ENCODE assay signal across 18 mouse cellular contexts in the genomic region with DNA sequence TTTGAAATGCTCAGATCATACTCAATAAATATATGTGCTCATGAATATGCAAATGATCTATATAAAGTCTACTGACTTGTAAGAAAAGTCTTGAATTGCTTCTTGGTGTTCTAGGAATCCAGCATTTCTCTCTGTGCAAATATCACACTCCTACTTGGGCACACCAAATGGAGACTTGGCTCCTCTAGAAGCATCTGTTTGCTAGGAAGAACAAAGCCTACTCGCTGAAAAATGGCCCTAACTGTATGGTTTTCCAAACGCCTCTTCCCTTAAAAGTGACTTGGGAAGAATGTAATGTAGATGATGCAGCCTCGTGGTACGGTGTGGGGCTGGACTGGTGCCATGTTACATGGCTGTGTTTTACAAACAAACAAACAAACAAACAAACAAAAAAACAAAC. TPM values are rescaled to one million over a fixed set of nuclear protein-coding genes. Genes with fewer than 3 reads are reported as not detected.
DNase-seq lines count a peak whose midpoint lies in the region; ATAC-seq and TF ChIP-seq lines count a peak whose summit lies in the region.
"Had no signal": no experiment of that assay in that cellular context is flagged by ENCODE, and none has a peak within 500 bp of the region (broad histone marks: within the 10 kb centered on the region; RNA-seq: fewer than 3 reads in every experiment).

No protein-coding gene starts in this region.

- no peak for TF ChIP-seq CTCF in layer of hippocampus, adult 2 months (conservative IDR thresholded peaks at IDR 0.05)
- TF ChIP-seq CTCF in midbrain, postnatal 0 days (IDR thresholded peaks at IDR 0.05) = no peak

- no peaks in the 10 kb centered on the region for H3K9me3 ChIP-seq in limb, embryonic 14.5 days (ENCODE audit: control insufficient read depth, low read length)
- no peaks in the 10 kb centered on the region for H3K9me3 ChIP-seq in midbrain, postnatal 0 days (ENCODE audit: low read length)
- H3K9me3 ChIP-seq: embryonic facial prominence, embryonic 13.5 days; G1E; neural tube, embryonic 12.5 days had no signal

- ATAC-seq in limb, embryonic 14.5 days (ENCODE audit: low FRiP score, low read depth) = no peak
- ATAC-seq in midbrain, postnatal 0 days (ENCODE audit: low FRiP score) = no peak
- ATAC-seq: intestine, embryonic 16.5 days had no signal

- H3K27ac ChIP-seq in layer of hippocampus, adult 2 months = peak overlapping the region; percentile 64; the same call in 1 of the 2 replicates
- H3K27ac ChIP-seq in limb, embryonic 14.5 days (replicated peaks; ENCODE audit: low read depth, low read length) = no peak overlapping the region; the same call in 1 of the 2 replicates
- no peak overlapping the region for H3K27ac ChIP-seq in midbrain, postnatal 0 days (ENCODE audit: low read depth, low read length)
- H3K27ac ChIP-seq: embryonic facial prominence, embryonic 13.5 days; gastrocnemius, adult 2 months; heart, adult 2 months; neural tube, embryonic 12.5 days had no signal

- H3K9ac ChIP-seq in limb, embryonic 14.5 days (ENCODE audit: low read depth, low read length, severe bottlenecking) = no peak overlapping the region
- no peak overlapping the region for H3K9ac ChIP-seq in midbrain, postnatal 0 days (replicated peaks; ENCODE audit: low read length, poor library complexity, severe bottlenecking)
- H3K9ac ChIP-seq: embryonic facial prominence, embryonic 13.5 days; lung, embryonic 14.5 days; neural tube, embryonic 12.5 days had no signal

- H3K4me2 ChIP-seq in limb, embryonic 14.5 days (replicated peaks; ENCODE audit: low read depth, low read length, severe bottlenecking) = 0 out of 2 replicates have a peak overlapping the region, but pooled peaks have one; percentile 22
- no peak overlapping the region for H3K4me2 ChIP-seq in midbrain, postnatal 0 days (ENCODE audit: low read depth, low read length, poor library complexity, severe bottlenecking)
- H3K4me2 ChIP-seq: embryonic facial prominence, embryonic 13.5 days; lung, embryonic 14.5 days had no signal

- no peak overlapping the region for H3K4me3 ChIP-seq in layer of hippocampus, adult 2 months
- no peak overlapping the region for H3K4me3 ChIP-seq in limb, embryonic 14.5 days (replicated peaks; ENCODE audit: low read length)
- no peak overlapping the region for H3K4me3 ChIP-seq in midbrain, postnatal 0 days (ENCODE audit: low read depth, low read length)
- H3K4me3 ChIP-seq: embryonic facial prominence, embryonic 13.5 days; gastrocnemius, adult 2 months; heart, adult 2 months; neural tube, embryonic 12.5 days had no signal

- TF ChIP-seq POLR2A in limb, embryonic 14.5 days (IDR thresholded peaks at IDR 0.05; ENCODE audit: borderline replicate concordance, extremely low read depth, insufficient read depth, insufficient read length) = no peak

- H3K36me3 ChIP-seq in limb, embryonic 14.5 days (ENCODE audit: control insufficient read depth, insufficient read depth, low read length) = no peaks in the 10 kb centered on the region
- no peaks in the 10 kb centered on the region for H3K36me3 ChIP-seq in midbrain, postnatal 0 days (ENCODE audit: insufficient read depth, low read length)
- H3K36me3 ChIP-seq: embryonic facial prominence, embryonic 13.5 days; G1E; neural tube, embryonic 12.5 days had no signal

- WGBS in limb, embryonic 14.5 days = 51% methylated on average over 4 of the region's 4 CpGs
- 88% methylated on average over 4 of the region's 4 CpGs for WGBS in midbrain, postnatal 0 days

- H3K4me1 ChIP-seq in limb, embryonic 14.5 days (ENCODE audit: control insufficient read depth, insufficient read depth, low read length) = peaks cover 30% of the 10 kb centered on the region
- H3K4me1 ChIP-seq in midbrain, postnatal 0 days (ENCODE audit: insufficient read depth, low read length) = no peaks in the 10 kb centered on the region
- H3K4me1 ChIP-seq: neural tube, embryonic 12.5 days had no signal

- H3K27me3 ChIP-seq in limb, embryonic 14.5 days (ENCODE audit: control insufficient read depth, insufficient read depth, low read length) = no peaks in the 10 kb centered on the region
- no peaks in the 10 kb centered on the region for H3K27me3 ChIP-seq in midbrain, postnatal 0 days (ENCODE audit: insufficient read depth, low read length)
- H3K27me3 ChIP-seq: embryonic facial prominence, embryonic 13.5 days; neural tube, embryonic 12.5 days had no signal

- peak; percentile 36 to 72 for DNase-seq in layer of hippocampus, adult 2 months (ENCODE audit: low spot score in 2 of 2)
- no peak for DNase-seq in layer of hippocampus, postnatal 36 days
- peak; percentile 89 for DNase-seq in brain, adult 2 months (ENCODE audit: low read depth, low spot score)
- peak; percentile 17 to 61 for DNase-seq in left cerebral cortex, adult 18-20 months (ENCODE audit: low spot score in 2 of 2)
- DNase-seq in limb, embryonic 14.5 days (ENCODE audit: low spot score) = no peak
- no peak for DNase-seq in midbrain, postnatal 0 days (ENCODE audit: low spot score)
- no peak for DNase-seq in natural killer cell, adult 2 months (ENCODE audit: low spot score in 2 of 2)
- DNase-seq: adrenal gland, adult 8-10 months; cerebellum, adult 2 months; gastrocnemius, adult 2 months; heart, adult 2 months; lung, embryonic 14.5 days; midbrain, embryonic 14.5 days had no signal

RNA-seq across cellular contexts. Expression of a gene that starts 24.0 kb away (rescaled TPM):
- total RNA-seq in layer of hippocampus, adult 2 months (2021) = 10 to 100 TPM; 89.8 to 91.4 TPM
- total RNA-seq in layer of hippocampus, postnatal 36 days (2021) = 10 to 100 TPM; 76.8 to 92.7 TPM
- total RNA-seq in left cerebral cortex, adult 18-20 months (2021) = 100 to 1,000 TPM; 104 to 111 TPM
- polyA plus RNA-seq in limb, embryonic 14.5 days (2012; rRNA removed) = 220 and 231 TPM in 2 replicates
- 255 and 281 TPM in 2 replicates for polyA plus RNA-seq in limb, embryonic 14.5 days (2014; fragmentation: Nextera tagmentation; extraction: Ambion mirVana)
- 30.3 and 44.8 TPM in 2 replicates for total RNA-seq in midbrain, postnatal 0 days (2014; rRNA removed)
- 16.2 and 18.5 TPM in 2 replicates for polyA plus RNA-seq in midbrain, postnatal 0 days (2015; fragmentation: Nextera tagmentation; extraction: Ambion mirVana)

RNA-seq across cellular contexts. Expression of a gene that starts 52.6 kb away (rescaled TPM):
- total RNA-seq in layer of hippocampus, adult 2 months (2021) = under 1 TPM in 1 of 2 experiments, not detected in 1; 0.61 TPM
- total RNA-seq in layer of hippocampus, postnatal 36 days (2021) = under 1 TPM in 1 of 2 experiments, not detected in 1; 0.40 TPM
- total RNA-seq in left cerebral cortex, adult 18-20 months (2021) = 1 to 10 TPM in 1 of 2 experiments, under 1 TPM in 1; 0.70 to 1.3 TPM
- 0.89 and 1.00 TPM in 2 replicates for polyA plus RNA-seq in limb, embryonic 14.5 days (2012; rRNA removed)
- polyA plus RNA-seq in limb, embryonic 14.5 days (2014; fragmentation: Nextera tagmentation; extraction: Ambion mirVana) = 1.1 and 2.2 TPM in 2 replicates
- total RNA-seq in midbrain, postnatal 0 days (2014; rRNA removed) = not detected in 2 replicates
- 0.27 and 0.44 TPM in 2 replicates for polyA plus RNA-seq in midbrain, postnatal 0 days (2015; fragmentation: Nextera tagmentation; extraction: Ambion mirVana)
- total RNA-seq: G1E; gastrocnemius, adult 2 months; heart, adult 2 months had no signal
- polyA plus RNA-seq: cerebellum, adult 2 months; G1E; hindbrain, embryonic 11.5 days; midbrain, embryonic 14.5 days had no signal

Comparison
In these comparisons a context has a peak if more than half of its experiments do, and no peak if none do; other contexts are left out.
1. DNase-seq: peak in layer of hippocampus, adult 2 months (2 of 2), brain, adult 2 months (single experiment) and left cerebral cortex, adult 18-20 months (2 of 2); none in layer of hippocampus, postnatal 36 days (0 of 2), limb, embryonic 14.5 days (single experiment), midbrain, postnatal 0 days (single experiment) and natural killer cell, adult 2 months (0 of 2).